ENCODE assay signal across 6 mouse cellular contexts in the genomic region with DNA sequence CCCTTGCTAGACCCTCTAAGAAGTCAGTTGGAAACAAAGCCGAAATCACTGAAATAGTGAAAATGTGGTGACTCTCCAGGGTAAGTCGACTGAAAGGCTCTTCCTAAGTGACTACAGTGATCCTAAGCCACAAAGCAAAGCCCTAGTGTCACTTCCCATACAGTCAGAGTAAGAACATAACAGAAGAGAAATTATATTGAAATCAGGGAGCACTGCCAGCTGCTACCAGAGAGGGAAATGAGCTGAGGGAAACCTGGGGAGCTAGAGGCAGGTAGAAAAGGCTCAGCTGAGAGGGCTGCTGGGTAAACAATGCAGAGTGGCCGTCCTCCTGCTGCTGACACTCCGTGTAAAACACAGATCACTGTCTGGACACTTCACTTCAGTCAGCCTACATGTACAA. TPM values are rescaled to one million over a fixed set of nuclear protein-coding genes. Genes with fewer than 3 reads are reported as not detected.
A peak's percentile ranks its signal among the peaks of the same experiment; 100 is the strongest.
DNase-seq lines count a peak whose midpoint lies in the region; ATAC-seq and TF ChIP-seq lines count a peak whose summit lies in the region.
"Not testable (repeated sequence)": the region's sequence is repeated elsewhere in the genome, so short reads cannot be mapped to it uniquely, and the experiment has no call there.

No protein-coding gene starts in this region.

- H3K4me1 ChIP-seq in cerebellum, adult 2 months (ENCODE audit: control insufficient read depth, insufficient read depth, low read length); midbrain, embryonic 15.5 days; thymus, adult 2 months (replicated peaks; ENCODE audit: control insufficient read depth, insufficient read depth, low read length): not testable (repeated sequence)

- H3K36me3 ChIP-seq in midbrain, embryonic 15.5 days (replicated peaks); thymus, adult 2 months (ENCODE audit: control insufficient read depth, insufficient read depth, low read length): not testable (repeated sequence)

- H3K9me3 ChIP-seq in midbrain, embryonic 15.5 days, result not testable (repeated sequence)

- not testable (repeated sequence) for TF ChIP-seq POLR2A in cerebellum, adult 2 months (IDR thresholded peaks at IDR 0.05; ENCODE audit: borderline replicate concordance, insufficient read depth, low read length); thymus, adult 2 months (IDR thresholded peaks at IDR 0.05; ENCODE audit: control insufficient read depth, extremely low read depth, insufficient read depth, low read length, poor library complexity)

- 16% methylated on average over 3 of the region's 4 CpGs for WGBS in cerebellum, adult 2 months
- 31% methylated on average over 3 of the region's 4 CpGs for WGBS in midbrain, embryonic 15.5 days
- 32% methylated on average over 3 of the region's 4 CpGs for WGBS in thymus, adult 2 months

- intact Hi-C loops in left cerebral cortex, postnatal 25 days (cut with DNase I), result not testable (repeated sequence)

- peak; percentile 50 to 53 for DNase-seq in cerebellum, adult 2 months
- peak; percentile 6 for DNase-seq in gastrocnemius, adult 18-20 months (ENCODE audit: low spot score)
- DNase-seq in heart, postnatal 4 days, result peak; percentile 5
- peak; percentile 32 to 41 for DNase-seq in left cerebral cortex, postnatal 25 days (ENCODE audit: low spot score in 2 of 2)
- DNase-seq in thymus, adult 2 months, result peak; percentile 17

- H3K4me3 ChIP-seq in cerebellum, adult 2 months (replicated peaks; ENCODE audit: insufficient read depth, low read depth, low read length); midbrain, embryonic 15.5 days; thymus, adult 2 months (ENCODE audit: control insufficient read depth, insufficient read depth, low read length): not testable (repeated sequence)

- not testable (repeated sequence) for ATAC-seq in midbrain, embryonic 15.5 days (replicated peaks)

- not testable (repeated sequence) for H3K27me3 ChIP-seq in cerebellum, adult 2 months (ENCODE audit: control insufficient read depth, insufficient read depth, low read length); midbrain, embryonic 15.5 days (replicated peaks); thymus, adult 2 months (ENCODE audit: control insufficient read depth, insufficient read depth, low read length)

- H3K4me2 ChIP-seq in midbrain, embryonic 15.5 days, result 0 out of 2 replicates have a peak overlapping the region, but pooled peaks have one; percentile 54

- H3K27ac ChIP-seq in cerebellum, adult 2 months (ENCODE audit: insufficient read depth, low read length); midbrain, embryonic 15.5 days; thymus, adult 2 months (ENCODE audit: control insufficient read depth, insufficient read depth, low read length): not testable (repeated sequence)

- H3K9ac ChIP-seq in midbrain, embryonic 15.5 days, result not testable (repeated sequence)

- not testable (repeated sequence) for TF ChIP-seq CTCF in cerebellum, adult 2 months (IDR thresholded peaks at IDR 0.05; ENCODE audit: borderline replicate concordance, insufficient read depth, low read depth, low read length); thymus, adult 2 months (IDR thresholded peaks at IDR 0.05; ENCODE audit: borderline replicate concordance, control insufficient read depth, extremely low read depth, insufficient read depth, low read length, poor library complexity)

RNA-seq across cellular contexts. Expression of gene Dynlt1a, which starts 1.6 kb away (rescaled TPM):
- 18.7 and 19.9 TPM in 2 replicates for polyA plus RNA-seq in cerebellum, adult 2 months (2012; rRNA removed)
- 1 to 10 TPM; 3.3 TPM for total RNA-seq in gastrocnemius, adult 18-20 months (2021)
- 1 to 10 TPM; 4.2 to 5.1 TPM for total RNA-seq in heart, postnatal 4 days (2021)
- total RNA-seq in left cerebral cortex, postnatal 25 days (2021), result 10 to 100 TPM; 12.8 to 13.2 TPM
- 55.4 and 59.4 TPM in 2 replicates for polyA plus RNA-seq in midbrain, embryonic 15.5 days (2015; fragmentation: Nextera tagmentation; extraction: Ambion mirVana)
- polyA plus RNA-seq in thymus, adult 2 months (2012; rRNA removed), result 6.6 and 8.0 TPM in 2 replicates

RNA-seq across cellular contexts. Expression of gene Tmem181a, which starts 59.0 kb away (rescaled TPM):
- 83.8 and 86.6 TPM in 2 replicates for polyA plus RNA-seq in cerebellum, adult 2 months (2012; rRNA removed)
- total RNA-seq in gastrocnemius, adult 18-20 months (2021), result 1 to 10 TPM; 3.7 to 4.2 TPM
- 10 to 100 TPM; 12.6 to 13.0 TPM for total RNA-seq in heart, postnatal 4 days (2021)
- 10 to 100 TPM; 70.0 to 71.7 TPM for total RNA-seq in left cerebral cortex, postnatal 25 days (2021)
- 51.9 and 57.8 TPM in 2 replicates for polyA plus RNA-seq in midbrain, embryonic 15.5 days (2015; fragmentation: Nextera tagmentation; extraction: Ambion mirVana)
- polyA plus RNA-seq in thymus, adult 2 months (2012; rRNA removed), result 11.9 and 13.8 TPM in 2 replicates

Comparison
In these comparisons a context has a peak if more than half of its experiments do, and no peak if none do; other contexts are left out.
1. RNA of gene Tmem181a, which starts 59.0 kb away (total RNA-seq): 70.0 to 71.7 TPM in left cerebral cortex, postnatal 25 days; 12.6 to 13.0 TPM in heart, postnatal 4 days and 3.7 to 4.2 TPM in gastrocnemius, adult 18-20 months; every median in the first group is over 4 times any median in the second.
2. Peak in every context shown above with its lines, with median percentiles within 50 percentile points of each other: DNase-seq.